Mouse (Mus musculus) heart, embryonic 16.5 days (tissue): ENCODE measurements at regions not wholly inside any gene's neighbourhood (a gene's known extent, or its start where the extent isn't known, plus 50 kb on each side); places are given as distances from the start of the nearest gene placed in this dataset.

Experiments used
- ATAC-seq: fragments of 200-750 bp; cut with Nextera tagmentation; replicated peaks from 2 replicates; pipeline ENCODE4 v1.8.0; 2017; ENCODE audit warnings: moderate number of reproducible peaks; ENCODE audit not compliant: insufficient read depth, low FRiP score; ENCODE audit errors: extremely low read depth
- H3K27ac ChIP-seq: fragments of 300-500 bp; sonication (generic); 2 replicates; pipeline ENCODE4 v1.5.1; 2014; ENCODE audit warnings: mild to moderate bottlenecking, low read length, control low read depth, moderate library complexity
- H3K27me3 ChIP-seq: fragments of 300-500 bp; sonication (generic); 2 replicates; pipeline ENCODE4 v1.6.1; 2014; ENCODE audit warnings: low read length, mixed read lengths; ENCODE audit not compliant: control insufficient read depth, insufficient read depth
- H3K36me3 ChIP-seq: fragments of 300-500 bp; sonication (generic); 2 replicates; pipeline ENCODE4 v1.6.1; 2014; ENCODE audit not compliant: control insufficient read depth, insufficient read depth
- H3K4me1 ChIP-seq: fragments of 300-500 bp; sonication (generic); 2 replicates; pipeline ENCODE4 v1.6.1; 2014; ENCODE audit warnings: low read length, mixed read lengths; ENCODE audit not compliant: control insufficient read depth, insufficient read depth
- H3K4me2 ChIP-seq: fragments of 300-500 bp; sonication (generic); 2 replicates; pipeline ENCODE4 v1.6.1; 2014; ENCODE audit warnings: low read depth, mild to moderate bottlenecking, control low read depth, low read length
- H3K4me3 ChIP-seq: fragments of 300-500 bp; sonication (generic); 2 replicates; pipeline ENCODE4 v1.5.1; 2014; ENCODE audit warnings: mild to moderate bottlenecking, control low read depth, low read length
- H3K9ac ChIP-seq: fragments of 300-500 bp; sonication (generic); 2 replicates; pipeline ENCODE4 v1.6.1; 2014; ENCODE audit warnings: low read length, control low read depth
- H3K9me3 ChIP-seq: fragments of 300-500 bp; sonication (generic); replicated peaks from 2 replicates; pipeline ENCODE4 v1.6.1; 2016; ENCODE audit warnings: low read length; ENCODE audit not compliant: control insufficient read depth
- WGBS: fragments of 180-500 bp; shearing (Covaris S2); extraction: QIAGEN DNeasy Blood & Tissue Kit; methylation state at CpG from one replicate; pipeline ENCODE4 v1.1.7; 2014; 5-methylcytosine and 5-hydroxymethylcytosine counted together

- Histone ChIP-seq H3K4me3 (no peak overlapping the region), H3K27ac (no peak overlapping the region), H3K9ac (no peak overlapping the region), H3K4me1 (peaks cover 18% of the 10 kb centered on the region), H3K9me3 (no peaks in the 10 kb centered on the region), H3K36me3 (no peaks in the 10 kb centered on the region), H3K4me2 (no peak overlapping the region), H3K27me3 (no peaks in the 10 kb centered on the region)
- 76% methylated on average over 6 of the region's 6 CpGs for WGBS
- no peak for ATAC-seq
Observed at GRCm38 (mm10) chr10:42075545-42075944, 57.3 kb upstream of the Armc2 start.

- Histone ChIP-seq H3K4me1 (peaks cover 18% of the 10 kb centered on the region), H3K27me3 (no peaks in the 10 kb centered on the region), H3K36me3 (no peaks in the 10 kb centered on the region), H3K9ac (no peak overlapping the region), H3K4me3 (no peak overlapping the region; the same call in 1 of the 2 replicates), H3K27ac (no peak overlapping the region), H3K9me3 (no peaks in the 10 kb centered on the region), H3K4me2 (peak overlapping the region; percentile 49)
- ATAC-seq, result no peak
- 11% methylated on average over 9 of the region's 9 CpGs for WGBS
Observed at GRCm38 (mm10) chr10:42072758-42073157, 54.5 kb upstream of the Armc2 start.

- no peak overlapping the region for H3K4me2 ChIP-seq
- no peaks in the 10 kb centered on the region for H3K36me3 ChIP-seq
- ATAC-seq, result no peak
- no peaks in the 10 kb centered on the region for H3K27me3 ChIP-seq
- no peak overlapping the region for H3K9ac ChIP-seq
- H3K9me3 ChIP-seq, result no peaks in the 10 kb centered on the region
- no peak overlapping the region for H3K4me3 ChIP-seq
- 38% methylated on average over 3 of the region's 3 CpGs for WGBS
- H3K4me1 ChIP-seq, result peaks cover 18% of the 10 kb centered on the region
- H3K27ac ChIP-seq, result no peak overlapping the region
Observed at GRCm38 (mm10) chr10:42072131-42072530, 53.9 kb upstream of the Armc2 start.

- H3K4me2 ChIP-seq, result no peak overlapping the region
- H3K36me3 ChIP-seq, result no peaks in the 10 kb centered on the region
- H3K27ac ChIP-seq, result no peak overlapping the region
- no peaks in the 10 kb centered on the region for H3K27me3 ChIP-seq
- 50% methylated on average over 8 of the region's 8 CpGs for WGBS
- no peak overlapping the region for H3K4me3 ChIP-seq
- H3K9ac ChIP-seq, result no peak overlapping the region
- ATAC-seq, result no peak
- H3K9me3 ChIP-seq, result no peaks in the 10 kb centered on the region
- peaks cover 18% of the 10 kb centered on the region for H3K4me1 ChIP-seq
Observed at GRCm38 (mm10) chr10:42071404-42072024, 53.3 kb upstream of the Armc2 start.

- Histone ChIP-seq H3K9me3 (no peaks in the 10 kb centered on the region), H3K27me3 (no peaks in the 10 kb centered on the region), H3K4me1 (peaks cover 18% of the 10 kb centered on the region), H3K36me3 (no peaks in the 10 kb centered on the region), H3K9ac (no peak overlapping the region), H3K4me3 (no peak overlapping the region), H3K4me2 (no peak overlapping the region), H3K27ac (no peak overlapping the region)
- peak; percentile 58 for ATAC-seq
- WGBS, result 19% methylated on average over 10 of the region's 10 CpGs
Observed at GRCm38 (mm10) chr10:42070611-42071403, 52.6 kb upstream of the Armc2 start.

- no peak overlapping the region for H3K4me3 ChIP-seq
- H3K27me3 ChIP-seq, result no peaks in the 10 kb centered on the region
- H3K4me2 ChIP-seq, result no peak overlapping the region
- no peak overlapping the region for H3K9ac ChIP-seq
- no peaks in the 10 kb centered on the region for H3K36me3 ChIP-seq
- H3K27ac ChIP-seq, result no peak overlapping the region
- no peaks in the 10 kb centered on the region for H3K9me3 ChIP-seq
- 0 out of 2 replicates have a peak, but pooled peaks have one; percentile 10 for ATAC-seq
- H3K4me1 ChIP-seq, result peaks cover 18% of the 10 kb centered on the region
- 76% methylated on average over 8 of the region's 8 CpGs for WGBS
Observed at GRCm38 (mm10) chr10:42069751-42070150, 51.5 kb upstream of the Armc2 start.

GRCm38 (mm10) chr10:42068497-42068896 is 50.3 kb upstream of the Armc2 start:
- Histone ChIP-seq H3K9me3 (no peaks in the 10 kb centered on the region), H3K4me3 (no peak overlapping the region), H3K9ac (no peak overlapping the region), H3K27ac (no peak overlapping the region), H3K27me3 (no peaks in the 10 kb centered on the region), H3K4me2 (no peak overlapping the region), H3K4me1 (peaks cover 18% of the 10 kb centered on the region), H3K36me3 (no peaks in the 10 kb centered on the region)
- WGBS, result 74% methylated on average over 2 of the region's 2 CpGs
- ATAC-seq, result no peak
